Mouse (Mus musculus) layer of hippocampus, adult 11-12 months (tissue): ENCODE data around the gene Olfr1424.
A peak's percentile ranks its signal among the peaks of the same experiment; 100 is the strongest.
"Not testable (repeated sequence)": the region's sequence is repeated elsewhere in the genome, so short reads cannot be mapped to it uniquely, and the experiment has no call there.

ENCODE experiments used
- DNase-seq: peaks from one replicate; pipeline ENCODE4 v3.0.0; 2022; ENCODE audit warnings: low spot score

The Olfr1424 gene

DNA sequence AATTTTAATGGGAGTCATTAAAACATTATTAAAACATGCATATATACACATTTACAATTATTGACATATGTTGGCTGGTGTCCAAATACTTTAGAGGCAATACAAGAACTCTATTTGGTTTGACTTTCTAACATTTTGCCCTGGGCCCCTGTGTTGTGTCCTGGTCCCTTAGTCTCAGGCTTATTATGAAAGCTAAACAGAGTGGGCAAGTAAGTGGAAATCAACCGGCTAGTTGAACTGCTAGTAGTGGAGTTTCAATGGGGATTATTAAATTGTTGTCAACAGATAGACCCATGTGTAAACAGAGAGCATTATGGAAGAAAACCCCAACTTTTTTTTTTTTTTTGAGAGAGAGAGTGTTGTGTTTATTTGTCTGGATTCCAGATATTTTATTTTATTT lies at the start of gene Olfr1424:
Olfr1424 (minus strand) TSS at position 101 of the 400 bp plus-strand sequence.
- DNase-seq: not testable (repeated sequence)

GRCm38 (mm10) chr19:12104541-12104940 lies 42.1 kb upstream of the Olfr1424 start:
- DNase-seq: no peak

DNA sequence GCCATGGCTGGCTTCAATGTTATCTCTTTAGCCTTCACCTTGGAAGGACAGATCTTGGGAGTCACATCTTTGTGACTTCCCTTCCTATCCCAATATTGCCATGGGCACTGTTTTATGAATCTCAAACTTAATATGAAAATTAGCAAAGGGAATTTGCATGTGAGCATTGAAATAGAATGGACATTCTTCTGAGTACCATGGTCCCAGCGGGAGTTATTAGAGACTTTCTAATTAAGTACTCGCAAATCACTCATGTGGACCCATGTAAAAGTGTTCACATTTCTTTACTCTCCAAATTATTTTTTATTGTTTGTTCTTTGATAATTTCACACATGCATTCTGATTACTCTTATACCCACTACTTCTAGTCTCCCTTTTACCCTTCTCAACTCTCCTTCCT lies 40.8 kb upstream of the Olfr1424 start, which contains the start of gene Olfr1427:
Olfr1427 (minus strand) TSS at position 101 of the 400 bp plus-strand sequence.
- DNase-seq: no peak

DNA sequence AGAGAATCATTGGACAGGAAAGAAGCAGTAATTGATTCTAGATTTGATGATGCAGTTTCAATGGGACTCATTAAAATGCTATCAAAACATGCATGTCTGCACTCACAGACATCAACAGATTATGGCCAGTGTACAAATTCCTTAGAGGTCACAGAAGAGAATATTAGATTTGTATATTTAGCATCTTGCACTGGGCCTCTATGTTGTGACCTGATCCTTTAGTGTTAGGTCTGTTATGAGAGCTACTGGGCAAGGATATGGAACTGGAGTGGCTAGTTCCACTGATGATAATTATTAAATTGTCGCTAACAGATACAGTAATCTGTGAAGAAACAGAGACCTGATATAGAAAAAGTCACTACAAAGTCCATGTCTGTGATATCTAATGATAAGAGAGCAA lies 29.4 kb upstream of the Olfr1424 start, which contains the start of gene Olfr1426:
Olfr1426 (minus strand) TSS at position 101 of the 400 bp plus-strand sequence.
- DNase-seq: no peak

GRCm38 (mm10) chr19:12077631-12078030 lies 15.1 kb upstream of the Olfr1424 start, which contains the start of gene Olfr1425:
Gene Olfr1425 (minus strand): TSS chr19:12077731.
- not testable (repeated sequence) for DNase-seq

- DNase-seq: not testable (repeated sequence)
These were observed 7.1 kb upstream of the Olfr1424 start for GRCm38 (mm10) chr19:12069546-12069945.

- not testable (repeated sequence) for DNase-seq
These were observed 5.3 kb upstream of the Olfr1424 start for GRCm38 (mm10) chr19:12067806-12068205.

- no peak for DNase-seq
These were observed 19.3 kb downstream of the Olfr1424 start for GRCm38 (mm10) chr19:12043163-12043562.

- no peak for DNase-seq
These were observed 21.3 kb downstream of the Olfr1424 start, which contains the start of gene Olfr1423 for GRCm38 (mm10) chr19:12041217-12041616. Gene Olfr1423 (minus strand): TSS chr19:12041317.

DNA sequence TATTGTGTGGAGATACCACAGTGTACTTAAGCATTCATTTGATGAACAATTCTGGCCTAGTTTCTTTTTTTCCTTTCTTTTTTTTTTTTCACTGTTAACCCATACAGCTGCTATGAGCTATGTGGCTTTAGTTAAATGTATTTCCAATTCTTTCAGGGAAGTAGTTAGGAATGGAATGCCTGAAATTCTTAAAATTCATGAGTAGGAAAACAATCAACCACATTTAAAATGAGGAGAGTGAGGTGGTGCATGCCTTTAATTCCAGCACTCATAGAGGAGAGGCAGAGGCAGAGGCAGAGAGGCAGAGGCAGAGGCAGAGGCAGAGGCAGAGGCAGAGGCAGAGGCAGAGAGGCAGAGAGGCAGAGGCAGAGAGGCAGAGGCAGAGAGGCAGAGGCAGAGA lies 24.8 kb downstream of the Olfr1424 start:
- no peak for DNase-seq

- peak; percentile 32 for DNase-seq
These were observed 35.9 kb downstream of the Olfr1424 start for GRCm38 (mm10) chr19:12026606-12027005.

- DNase-seq: peak; percentile 12
These were observed 37.1 kb downstream of the Olfr1424 start for GRCm38 (mm10) chr19:12025333-12025732.

DNA sequence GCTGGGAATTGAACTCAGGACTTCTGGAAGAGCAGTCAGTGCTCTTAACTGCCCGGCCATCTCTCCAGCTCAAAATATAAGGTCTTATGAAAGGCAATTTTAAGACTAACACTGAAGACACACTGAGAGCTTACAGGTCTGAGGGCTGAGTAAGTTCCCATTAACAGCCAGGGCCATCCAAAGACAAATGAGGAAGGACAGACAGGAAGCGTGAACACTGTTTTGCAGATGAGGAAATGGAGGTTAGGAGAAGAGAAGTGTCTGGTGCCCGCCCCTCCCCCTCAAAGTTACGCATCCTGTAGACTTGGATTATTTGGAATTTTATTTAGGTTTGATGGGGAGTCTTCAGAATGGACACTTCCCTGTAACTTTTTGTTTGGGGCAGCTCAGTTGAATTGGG lies 38.3 kb downstream of the Olfr1424 start:
- peak; percentile 35 for DNase-seq

GRCm38 (mm10) chr19:12016192-12016591 lies 46.3 kb downstream of the Olfr1424 start:
- DNase-seq: no peak

DNA sequence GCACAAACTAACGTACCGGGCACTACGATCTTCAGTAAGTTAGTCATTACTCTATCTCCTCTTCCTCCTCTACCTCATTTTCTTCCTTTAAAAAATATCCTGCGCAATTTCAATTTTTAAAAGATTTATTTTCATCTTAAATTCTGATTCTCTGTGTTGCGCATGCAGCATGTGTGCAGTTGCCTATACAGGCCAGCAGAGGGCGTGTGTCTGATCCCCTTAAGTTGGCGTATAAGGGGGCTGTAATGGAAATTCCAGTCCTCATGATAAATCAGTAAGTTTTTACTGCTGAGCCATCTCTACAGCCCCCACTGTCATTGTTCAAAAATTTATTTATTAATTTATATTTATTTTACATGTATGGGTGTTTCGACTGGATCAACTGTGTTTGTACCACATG lies 46.8 kb downstream of the Olfr1424 start:
- DNase-seq: no peak

DNA sequence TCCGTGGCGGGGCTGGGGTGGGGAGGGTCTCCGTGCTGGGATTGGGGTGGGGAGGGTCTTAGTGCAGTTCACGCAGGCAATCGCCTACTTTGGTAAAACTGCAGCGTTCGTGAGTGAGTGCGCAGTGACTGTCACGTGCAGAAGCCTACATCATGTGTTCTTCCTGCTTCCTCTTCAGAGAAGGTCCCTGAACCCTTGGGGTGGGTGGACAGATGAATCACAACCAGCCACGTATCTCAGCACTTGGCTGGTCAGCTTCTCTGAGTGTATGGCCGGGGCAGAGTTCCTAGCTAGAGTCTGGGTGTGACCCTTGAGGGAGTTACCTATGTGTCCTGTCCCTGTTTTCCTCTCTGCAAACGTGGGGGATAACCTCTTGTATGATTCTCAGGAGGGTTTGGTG lies 49.3 kb downstream of the Olfr1424 start:
- DNase-seq: peak; percentile 57

- no peak for DNase-seq
These were observed 49.9 kb downstream of the Olfr1424 start for GRCm38 (mm10) chr19:12012615-12013014.

DNA sequence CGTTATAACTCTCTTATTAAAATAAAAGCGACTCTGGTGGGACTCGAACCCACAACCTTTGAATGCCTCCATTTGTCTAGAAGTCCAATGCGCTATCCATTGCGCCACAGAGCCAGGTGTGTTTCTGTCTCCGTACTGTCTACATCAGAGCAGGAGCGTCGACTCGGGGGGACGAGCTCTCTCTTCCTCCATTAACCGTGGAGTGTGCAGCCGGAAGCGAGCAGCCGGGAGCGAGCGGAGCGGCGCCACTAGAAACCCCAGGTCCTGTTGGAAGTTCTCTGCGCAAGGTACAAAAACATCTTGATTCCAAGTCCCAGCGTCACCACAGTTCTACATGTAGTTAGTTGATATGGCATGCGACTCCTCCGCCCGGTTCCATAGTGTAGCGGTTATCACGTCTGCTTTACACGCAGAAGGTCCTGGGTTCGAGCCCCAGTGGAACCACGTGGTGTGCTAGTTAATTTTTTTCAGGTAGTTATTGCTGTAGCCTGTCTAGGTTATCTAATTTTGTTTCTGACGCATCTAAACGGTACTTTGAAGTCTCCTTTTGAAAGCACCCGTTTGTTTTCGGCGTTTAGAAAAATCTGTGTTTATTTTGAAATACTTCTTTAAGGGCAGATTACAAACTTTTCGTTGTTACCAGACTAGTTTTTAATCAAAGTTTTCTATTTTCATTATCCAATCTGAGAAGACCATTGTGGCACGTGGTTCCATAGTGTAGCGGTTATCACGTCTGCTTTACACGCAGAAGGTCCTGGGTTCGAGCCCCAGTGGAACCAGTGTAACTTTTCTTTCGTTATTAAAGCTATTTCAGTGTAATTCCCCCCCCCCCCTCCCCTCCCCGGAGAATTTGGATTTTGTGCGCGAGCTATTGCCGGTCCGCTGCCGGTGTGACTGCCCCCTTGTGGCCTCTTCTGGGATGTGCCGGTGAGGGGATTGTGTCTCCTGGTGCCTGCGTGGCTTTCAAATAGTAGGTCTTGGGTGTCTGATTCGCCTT lies 50.6 kb downstream of the Olfr1424 start:
- DNase-seq: peak; percentile 89

- DNase-seq: peak; percentile 89
These were observed 51.4 kb downstream of the Olfr1424 start for GRCm38 (mm10) chr19:12010916-12011559.

DNA sequence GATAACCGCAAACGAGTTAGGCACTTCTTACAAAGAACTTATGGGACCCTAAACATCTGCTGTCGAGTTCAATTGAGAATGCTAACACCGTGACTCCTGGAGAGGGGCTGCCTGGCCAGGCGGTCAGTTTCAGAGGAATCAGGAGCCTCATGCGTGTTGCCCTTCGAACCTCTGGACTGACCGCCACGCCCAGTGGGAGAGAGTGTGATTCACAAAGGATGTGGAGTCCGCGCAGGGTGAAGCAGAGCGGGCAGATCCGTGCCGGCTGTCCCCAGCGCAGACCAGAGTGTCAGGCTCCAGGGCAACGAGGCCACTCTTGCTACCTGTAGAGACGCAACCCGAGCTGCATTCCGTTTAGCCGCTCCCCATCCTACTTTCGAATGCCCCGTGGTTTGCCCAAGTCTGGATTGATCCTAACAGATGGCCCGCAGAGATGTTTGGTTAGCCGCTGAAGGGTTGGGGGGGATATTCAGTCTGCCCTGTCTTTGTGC lies 52.2 kb downstream of the Olfr1424 start:
- peak; percentile 41 for DNase-seq

- peak; percentile 84 for DNase-seq
These were observed 52.8 kb downstream of the Olfr1424 start for GRCm38 (mm10) chr19:12009501-12010280.
